Mouse (Mus musculus): Measurements from ENCODE around the gene Gm11985.

The Gm11985 gene

DNA sequence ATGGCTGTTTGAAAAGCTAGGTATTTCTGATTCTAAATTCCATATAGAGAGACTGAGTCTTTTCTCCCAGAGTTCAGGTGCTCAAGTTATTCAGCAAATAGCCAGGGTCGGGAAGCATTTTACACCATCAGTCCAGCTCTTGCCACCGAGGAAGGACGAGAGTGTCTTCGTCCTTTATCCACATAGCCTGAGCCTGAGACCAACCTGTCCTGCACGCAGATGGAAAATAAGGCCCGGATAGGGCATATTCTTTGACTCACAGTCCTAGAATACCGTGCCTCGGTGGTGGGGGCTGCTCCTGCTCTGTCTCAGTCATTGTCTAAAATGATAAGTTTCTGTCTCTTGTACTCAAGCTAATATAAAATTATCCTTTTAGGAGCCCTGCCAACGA, 12.0 kb upstream of the Gm11985 start:
- DNase-seq (ENCODE audit: low read depth, low spot score): no peak

DNA sequence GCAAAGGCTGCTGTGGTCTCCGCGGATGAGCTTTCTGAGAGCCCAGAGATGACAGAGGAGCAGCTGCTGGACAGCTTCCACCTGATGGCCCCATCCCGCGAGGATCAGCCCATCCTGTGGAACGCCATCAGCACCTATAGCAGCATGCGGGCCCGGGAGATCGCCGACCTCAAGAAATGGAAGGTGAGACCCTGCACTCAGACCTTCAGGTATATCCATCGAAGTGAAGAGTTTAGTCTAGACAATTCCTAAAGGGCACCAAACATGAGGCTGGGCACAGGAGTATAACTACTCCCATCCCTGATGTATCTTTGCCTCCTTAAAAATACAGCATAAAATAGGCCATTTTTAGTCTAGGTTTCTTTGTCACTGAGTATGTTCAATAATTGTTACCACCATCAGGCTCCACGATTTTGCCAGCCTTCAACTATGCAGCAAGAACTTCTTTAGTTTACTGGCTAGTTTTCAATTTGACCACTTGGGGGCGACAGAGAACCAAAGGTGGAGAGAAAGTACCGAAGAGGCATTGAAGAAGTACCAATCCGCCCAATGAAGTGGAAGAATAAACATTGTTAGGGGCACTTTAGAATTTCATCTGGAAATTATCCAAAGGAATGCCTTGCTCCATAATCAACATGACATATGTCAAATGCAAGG, 11.5 kb upstream of the Gm11985 start:
- peak; percentile 56 for DNase-seq (ENCODE audit: low read depth, low spot score)

DNA sequence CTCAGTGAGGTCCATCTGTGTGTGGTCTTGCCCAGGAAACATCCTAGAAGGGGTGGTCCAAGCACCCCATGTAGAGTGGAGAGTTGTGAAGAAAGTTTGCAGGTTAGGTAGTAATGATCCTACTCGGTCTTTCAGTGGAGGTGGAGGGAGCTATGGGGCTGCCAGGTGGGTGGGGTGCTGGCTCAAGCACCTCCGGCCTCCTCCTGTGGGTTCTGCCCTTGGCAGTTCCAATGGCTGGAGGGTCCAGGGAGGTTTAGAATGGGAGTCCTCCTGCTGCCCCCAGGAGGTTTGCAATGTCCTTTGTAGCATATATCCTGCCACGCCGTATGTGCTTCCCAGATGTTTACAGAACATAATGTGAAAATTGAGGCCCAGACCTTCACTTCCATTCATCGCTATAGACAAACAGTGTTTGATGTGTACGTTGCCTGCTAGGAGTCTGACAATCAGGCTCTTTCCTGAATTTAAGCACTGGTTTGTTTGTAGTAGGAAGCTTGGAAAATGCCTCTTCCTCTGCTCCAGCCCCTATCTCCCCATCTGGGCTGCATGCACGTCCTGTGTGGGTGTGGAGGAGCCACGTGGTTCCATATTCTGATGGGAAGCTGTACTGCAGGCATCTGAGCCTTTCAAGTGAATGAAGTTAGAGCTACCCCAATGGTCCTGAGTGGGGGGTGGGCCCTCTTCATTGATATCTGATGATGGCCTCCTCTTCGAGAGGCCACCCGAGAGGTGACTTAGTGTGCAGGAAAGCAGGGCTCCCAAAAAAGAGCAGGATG, 10.3 kb upstream of the Gm11985 start:
- no peak for DNase-seq (ENCODE audit: low read depth, low spot score)

DNA sequence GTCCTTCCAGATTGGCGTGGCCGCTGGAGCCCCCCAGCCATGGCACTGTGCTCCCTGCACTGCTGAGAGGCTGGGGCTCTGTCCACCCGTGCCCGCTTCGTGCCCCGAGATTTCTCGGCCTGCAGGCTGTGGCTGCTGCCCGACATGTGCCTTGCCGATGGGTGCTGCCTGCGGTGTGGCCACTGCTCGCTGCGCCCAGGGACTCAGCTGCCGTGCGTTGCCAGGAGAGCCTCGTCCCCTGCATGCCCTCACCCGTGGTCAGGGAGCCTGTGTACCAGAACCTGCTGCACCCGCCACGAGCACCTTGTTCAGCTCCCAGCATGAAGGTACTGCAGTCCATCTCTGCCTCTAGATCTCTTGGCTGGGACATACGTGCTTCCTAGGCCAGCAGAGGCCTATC, 9.6 kb upstream of the Gm11985 start:
- no peak for DNase-seq (ENCODE audit: low read depth, low spot score)

DNA sequence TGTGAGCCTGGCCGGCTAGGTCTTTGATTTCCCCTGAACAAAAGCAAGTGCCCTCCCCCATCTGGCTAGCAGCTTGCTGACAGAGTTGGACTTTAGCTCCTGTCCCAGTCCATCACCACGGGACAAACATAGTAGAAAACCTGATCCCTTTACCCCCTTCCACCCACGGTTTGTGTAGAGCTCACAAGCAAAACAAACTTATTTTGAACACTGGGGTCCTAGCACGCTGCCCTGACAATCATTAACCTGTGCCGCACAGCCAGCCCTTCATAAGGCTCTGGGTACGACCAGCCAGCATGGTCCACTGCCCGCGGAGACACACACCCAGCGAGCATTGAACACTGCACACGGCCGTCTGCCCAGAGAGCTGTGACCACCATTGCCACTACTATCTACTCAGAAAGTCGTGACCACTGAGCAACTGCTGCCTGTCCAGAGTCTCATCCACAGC, 9.1 kb upstream of the Gm11985 start, which contains the start of gene Igfbp1:
Igfbp1 (plus strand) TSS at position 292 of the 451 bp plus-strand sequence.
- DNase-seq (ENCODE audit: low read depth, low spot score): no peak

DNA sequence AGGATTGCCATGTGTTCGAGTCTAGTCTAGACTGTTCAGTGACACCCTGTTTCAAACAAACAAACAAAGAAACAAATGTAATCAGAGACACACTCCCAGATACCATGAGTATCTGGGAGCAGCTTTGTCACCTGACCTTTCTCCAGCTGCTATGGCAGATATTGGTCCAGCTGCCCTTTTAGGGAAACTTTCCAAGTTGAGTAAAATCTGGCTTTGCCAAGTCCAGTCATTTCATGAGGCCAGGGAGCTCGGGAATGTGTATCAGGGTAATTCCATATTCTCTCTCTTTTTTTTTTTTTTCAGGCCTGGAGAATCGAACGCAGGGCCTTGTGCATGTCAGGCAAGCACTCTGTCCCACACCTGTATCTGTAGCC, 6.9 kb upstream of the Gm11985 start:
- DNase-seq (ENCODE audit: low read depth, low spot score): no peak

DNA sequence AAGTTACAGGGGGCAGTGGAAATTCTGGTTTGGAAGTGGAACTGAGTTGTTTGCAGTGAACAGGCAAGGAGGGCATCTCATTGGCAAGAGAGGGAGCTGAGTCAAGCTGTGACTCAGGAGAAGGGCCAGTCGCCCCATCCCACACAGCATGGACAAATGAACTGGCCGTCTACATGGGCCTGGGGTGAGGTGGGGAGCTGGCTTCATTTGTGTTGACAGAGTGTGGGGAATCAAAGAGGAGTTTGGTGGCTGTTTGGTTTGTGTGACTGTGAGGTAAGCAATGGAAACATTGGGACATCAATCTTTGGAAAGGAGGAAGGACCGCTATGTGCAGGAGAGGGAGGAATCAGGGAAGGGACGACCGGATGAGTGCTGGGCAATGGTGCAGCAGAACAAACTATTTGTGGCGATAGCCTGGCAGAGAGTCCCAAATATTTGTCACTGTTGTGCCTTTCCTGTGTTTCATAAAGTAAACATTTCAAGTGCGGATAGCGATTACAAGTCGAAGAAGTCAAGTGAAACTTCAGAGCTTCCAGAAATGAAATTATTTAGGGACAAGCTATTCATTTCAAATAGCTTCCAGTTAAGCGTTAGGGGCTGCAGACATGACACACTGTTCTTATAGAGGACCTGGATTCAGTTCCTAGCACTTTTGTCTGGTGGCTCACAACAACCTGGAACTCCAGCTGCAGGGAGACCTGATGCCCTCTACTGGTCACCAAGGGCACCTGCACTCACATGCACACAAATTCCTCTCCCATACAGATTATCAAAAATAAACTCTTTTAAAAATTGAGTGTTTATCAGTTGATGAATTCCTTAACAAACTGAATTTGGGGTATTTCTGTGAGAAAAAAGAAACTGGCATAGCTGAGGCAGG, 6.3 kb upstream of the Gm11985 start:
- no peak for DNase-seq (ENCODE audit: low read depth, low spot score)

DNA sequence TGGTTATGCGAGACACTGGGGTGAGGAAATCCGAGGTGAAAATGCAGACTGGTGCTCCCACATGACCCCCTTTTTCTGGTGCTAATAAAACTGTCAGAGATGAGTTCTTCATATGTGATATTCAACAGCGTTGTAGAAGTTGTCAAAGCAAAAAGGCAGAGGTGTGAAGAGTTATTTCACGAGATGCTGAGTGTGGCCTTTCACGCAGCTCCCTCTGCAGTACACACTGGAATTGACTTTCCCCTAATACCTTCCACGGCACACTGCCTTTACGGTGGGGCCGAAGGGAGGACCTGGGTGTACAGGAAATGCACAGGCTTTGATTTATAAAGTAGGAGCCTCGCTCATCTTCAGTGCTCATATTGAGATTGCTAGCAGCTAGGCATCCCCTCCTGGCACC, 4.8 kb upstream of the Gm11985 start:
- DNase-seq (ENCODE audit: low read depth, low spot score): no peak

DNA sequence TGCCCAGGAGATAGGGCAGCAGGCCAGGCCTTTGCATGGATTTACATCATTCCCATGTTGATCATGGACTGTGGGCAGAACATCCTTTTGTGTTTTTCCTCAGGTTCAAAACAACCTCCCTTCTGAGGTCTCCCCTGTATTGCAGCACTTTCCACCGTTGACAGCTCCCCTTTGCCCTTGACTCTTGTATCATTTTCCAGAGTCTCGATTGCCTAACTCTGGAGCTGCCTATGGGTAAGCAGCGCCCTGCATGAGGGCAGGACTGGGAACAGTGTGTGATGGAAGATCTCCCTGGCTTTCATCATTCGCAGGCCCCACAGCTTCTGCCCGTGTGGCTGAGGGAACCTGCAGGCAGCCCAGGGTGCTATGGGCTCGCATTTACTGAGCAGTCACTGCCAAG, 4.3 kb upstream of the Gm11985 start:
- DNase-seq (ENCODE audit: low read depth, low spot score): no peak

DNA sequence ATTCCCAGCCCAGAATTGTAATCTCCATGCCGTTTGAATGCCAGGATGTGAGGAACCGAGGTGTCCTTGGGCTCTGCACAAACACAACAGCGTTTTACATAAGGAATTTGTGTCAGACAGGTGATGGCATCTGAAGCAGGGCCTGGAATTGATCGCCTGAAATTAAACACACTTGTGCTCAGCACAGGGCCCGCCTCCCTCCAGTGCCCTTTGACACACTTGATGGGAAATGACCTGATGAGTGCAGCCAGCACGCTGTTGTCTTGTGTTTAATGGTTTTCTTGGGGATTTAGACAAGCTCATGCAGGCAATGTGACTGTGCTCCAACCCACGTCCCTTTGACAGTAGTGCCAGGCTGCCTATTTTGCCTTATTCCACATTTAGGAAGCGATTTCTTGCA, 897 bp downstream of the Gm11985 start:
- DNase-seq (ENCODE audit: low read depth, low spot score): no peak

DNA sequence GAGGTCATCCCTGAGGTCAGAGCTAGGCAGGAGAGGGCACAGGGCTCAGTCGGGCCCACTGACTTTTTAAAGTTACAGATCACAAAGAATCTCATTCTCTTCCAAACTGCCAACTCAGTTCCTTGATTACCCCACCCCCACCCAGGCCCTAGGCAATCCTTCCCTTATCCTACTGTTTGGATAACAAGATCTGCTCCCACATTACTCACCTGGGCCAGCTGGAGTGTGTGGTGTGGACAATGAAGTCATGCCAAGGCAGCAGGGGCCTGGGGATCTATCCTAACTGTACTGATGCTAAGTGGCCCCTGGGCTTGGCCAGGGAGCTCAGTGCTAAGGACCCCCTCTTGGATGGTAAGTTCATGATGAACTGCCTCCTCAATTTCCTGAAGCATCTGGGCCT, 3.9 kb downstream of the Gm11985 start:
- no peak for DNase-seq (ENCODE audit: low read depth, low spot score)

DNA sequence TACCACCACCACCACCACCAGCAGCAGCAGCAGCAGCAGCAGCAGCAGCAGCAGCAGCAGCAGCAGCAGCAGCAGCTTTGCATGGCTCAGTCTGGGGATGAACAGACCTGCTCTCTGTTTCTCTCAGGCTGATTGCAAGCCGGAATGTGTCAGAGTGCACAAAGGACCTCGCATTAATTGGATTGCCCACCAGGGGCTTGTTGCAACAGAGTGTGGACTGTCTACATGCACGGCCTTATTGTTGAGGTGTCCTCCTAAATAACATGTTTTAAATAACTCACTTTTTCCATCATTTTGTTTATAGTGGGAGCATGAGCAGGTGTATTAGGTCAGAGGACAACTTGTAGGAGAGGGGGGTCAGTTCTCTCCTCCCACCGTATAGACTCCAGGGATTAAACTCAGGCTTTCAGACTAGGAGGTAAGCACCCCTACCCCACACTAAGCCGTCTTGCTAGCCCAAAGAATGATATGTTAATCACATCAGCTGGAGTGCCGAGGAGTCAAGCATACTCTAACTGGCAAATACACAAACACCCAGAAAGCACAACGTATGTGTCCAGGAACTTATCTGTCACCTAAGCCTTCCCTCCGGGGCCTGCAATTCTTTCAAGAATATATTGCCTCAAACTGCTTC, 5.8 kb downstream of the Gm11985 start:
- no peak for DNase-seq (ENCODE audit: low read depth, low spot score)

DNA sequence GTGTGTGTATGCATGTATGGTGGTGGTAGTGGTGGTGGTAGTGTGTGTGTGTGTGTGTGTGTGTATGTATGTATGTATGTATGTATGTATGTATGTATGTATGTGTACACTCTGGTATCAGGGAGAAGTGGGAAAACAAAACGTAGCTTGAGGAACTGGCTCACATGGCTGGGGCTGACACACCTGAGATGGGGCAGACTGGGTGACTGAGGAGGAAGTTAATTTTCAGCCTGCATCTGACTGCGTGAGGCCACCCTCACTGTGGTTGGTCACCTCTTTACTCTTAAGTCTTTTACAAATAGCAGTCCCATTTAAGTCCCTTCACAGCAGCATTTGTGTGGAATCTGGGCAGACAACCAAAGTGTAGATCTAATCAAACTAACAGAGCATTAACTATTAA, 9.1 kb downstream of the Gm11985 start:
- no peak for DNase-seq (ENCODE audit: low read depth, low spot score)

DNA sequence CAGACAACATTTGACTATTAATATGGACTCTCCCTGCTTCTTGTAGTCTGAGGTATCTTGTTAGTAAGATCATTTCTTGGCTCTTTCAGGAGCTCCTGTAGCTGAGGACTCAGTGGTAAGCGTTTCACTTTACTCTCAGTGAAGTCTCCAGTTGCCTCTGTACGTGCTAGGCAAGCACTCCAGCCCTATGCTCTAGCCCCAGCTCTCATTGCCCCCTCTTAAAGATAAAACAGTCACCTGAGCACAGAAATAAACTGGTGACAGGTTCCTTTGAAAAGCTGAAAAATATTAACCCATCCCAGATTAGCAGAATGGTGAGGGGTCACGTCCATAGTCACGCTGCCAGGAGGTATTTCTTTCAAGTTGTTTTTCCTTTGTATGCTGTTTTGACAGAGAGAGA, 9.6 kb downstream of the Gm11985 start:
- no peak for DNase-seq (ENCODE audit: low read depth, low spot score)

DNA sequence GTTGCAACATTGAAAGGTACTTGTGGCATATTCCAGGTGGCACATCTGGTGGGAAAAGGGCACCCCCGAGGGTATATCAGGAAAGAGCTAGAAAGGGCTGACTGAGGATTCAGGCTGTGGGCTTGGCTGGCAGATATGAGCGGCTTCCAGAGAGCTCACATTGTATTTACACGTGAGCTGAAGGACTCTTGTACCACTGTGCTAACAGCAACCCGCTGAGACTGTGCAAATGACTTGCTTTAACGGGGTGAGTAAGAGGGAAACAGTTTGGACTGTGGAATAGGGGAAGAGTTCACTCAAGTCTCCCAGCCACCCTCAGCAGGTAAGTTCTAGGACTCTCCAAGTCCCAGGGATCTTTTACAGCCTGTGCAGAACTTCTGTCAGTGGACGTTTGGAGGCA, 14.7 kb downstream of the Gm11985 start:
- DNase-seq (ENCODE audit: low read depth, low spot score): no peak

DNA sequence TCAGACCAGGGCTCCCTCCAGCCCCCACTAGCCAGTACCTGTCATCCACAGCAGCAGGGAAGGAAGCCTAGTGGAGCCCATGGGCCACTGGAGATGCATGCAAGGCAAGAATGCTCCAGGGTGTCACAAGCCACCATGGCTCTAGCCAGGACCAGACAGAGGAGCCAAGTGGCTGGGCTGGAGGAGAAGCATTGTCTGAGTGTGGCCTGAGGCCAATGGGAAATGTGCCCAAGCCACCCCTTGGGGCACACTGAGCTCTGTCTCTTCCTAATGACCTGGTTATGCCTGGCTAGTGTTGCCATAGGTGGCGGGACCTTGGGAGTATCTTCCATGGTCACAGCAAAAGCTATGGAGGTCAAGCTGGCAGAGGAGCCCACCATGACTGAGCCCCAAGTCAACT, 18.7 kb downstream of the Gm11985 start:
- DNase-seq (ENCODE audit: low read depth, low spot score): no peak

DNA sequence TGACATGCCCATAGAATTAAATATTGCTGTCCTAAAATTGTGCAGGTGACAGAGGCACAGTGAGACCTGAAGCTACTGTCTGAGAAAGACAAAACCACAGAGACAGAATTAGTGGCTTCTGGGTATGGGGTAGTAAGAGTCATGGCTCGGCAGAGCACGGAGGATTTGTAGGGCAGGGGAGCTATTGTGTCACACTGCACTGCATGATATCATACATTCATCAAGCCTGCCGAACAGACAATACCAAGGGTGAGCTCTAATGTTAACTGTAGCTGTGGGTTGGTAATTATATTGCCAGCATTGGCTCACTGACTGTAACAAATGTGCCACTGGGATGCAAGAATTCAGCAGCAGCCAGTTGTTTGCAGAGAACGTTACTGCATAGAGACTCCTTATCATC, 24.0 kb downstream of the Gm11985 start:
- no peak for DNase-seq (ENCODE audit: low read depth, low spot score)

DNA sequence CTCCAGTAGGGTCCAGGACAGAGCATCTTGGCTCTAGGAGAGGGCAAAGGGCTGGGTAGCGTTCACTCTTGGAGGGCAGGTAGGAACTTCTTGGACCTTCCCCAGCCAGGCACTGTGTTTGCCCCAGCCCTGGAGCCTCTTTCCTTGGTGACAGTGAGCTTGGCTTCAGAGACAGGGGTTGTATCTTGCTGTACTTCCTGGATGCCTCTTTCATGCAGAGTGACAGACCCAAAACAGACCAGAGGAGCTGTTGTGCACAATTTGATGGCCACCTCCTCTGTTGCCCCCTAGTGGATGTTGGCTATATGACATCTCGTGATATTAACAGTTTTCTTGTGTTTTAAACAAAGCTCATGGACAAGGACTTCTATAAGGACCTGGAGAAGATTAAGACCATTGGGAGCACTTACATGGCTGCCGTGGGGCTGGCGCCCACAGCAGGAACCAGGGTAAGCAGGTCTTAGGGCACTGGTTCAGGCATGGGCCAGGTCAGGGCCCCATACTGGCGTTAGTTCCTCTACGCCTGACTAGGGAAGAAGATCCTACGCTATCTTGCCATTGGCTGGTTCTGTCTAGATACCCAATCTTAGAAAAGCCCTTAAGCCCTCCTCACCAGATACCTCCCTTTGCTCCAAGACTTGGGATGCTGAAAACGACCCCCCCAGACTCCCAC, 26.7 kb downstream of the Gm11985 start:
- DNase-seq (ENCODE audit: low read depth, low spot score): peak; percentile 75

DNA sequence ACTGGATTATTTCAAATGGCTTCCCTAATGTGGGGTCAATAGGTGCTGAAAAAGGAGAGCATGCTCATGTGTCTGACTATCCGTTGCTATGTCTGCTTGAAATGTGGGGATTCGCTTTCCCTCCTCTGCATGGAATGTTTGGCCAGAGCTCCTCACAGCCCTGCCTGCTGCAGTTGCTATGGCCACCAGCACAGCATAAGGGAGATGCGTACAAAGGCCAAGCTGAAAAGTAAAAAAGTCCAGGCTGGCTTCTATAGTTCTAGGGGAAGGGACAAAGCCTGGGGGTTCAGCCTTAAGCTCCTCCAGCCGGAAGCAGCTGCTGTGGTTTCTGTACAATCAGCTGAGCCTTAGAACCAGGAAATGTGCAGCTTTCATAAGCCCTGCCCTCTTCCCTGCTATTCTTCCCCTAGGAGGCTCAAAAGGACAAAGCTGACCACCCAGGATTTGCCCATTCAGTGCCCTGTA, 27.7 kb downstream of the Gm11985 start:
- DNase-seq (ENCODE audit: low read depth, low spot score): peak; percentile 11

DNA sequence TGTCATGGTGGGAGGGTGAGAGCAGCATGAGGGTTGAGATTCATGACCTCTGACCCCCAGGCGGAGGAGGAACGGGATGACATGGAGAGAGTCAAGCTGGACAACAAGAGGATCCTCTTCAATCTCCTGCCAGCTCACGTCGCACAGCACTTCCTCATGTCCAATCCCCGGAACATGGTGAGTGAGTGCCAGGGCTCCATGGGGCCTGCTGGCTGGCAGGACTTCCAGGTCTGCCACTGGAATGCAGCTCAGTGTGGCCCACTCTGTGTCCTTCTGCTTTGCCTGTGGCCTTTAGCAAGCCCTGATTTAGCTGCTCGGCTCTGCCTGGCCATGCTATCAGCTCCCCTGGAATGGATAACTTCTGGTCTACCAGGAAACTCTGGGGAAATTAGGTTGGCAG, 28.2 kb downstream of the Gm11985 start:
- DNase-seq (ENCODE audit: low read depth, low spot score): no peak

DNA sequence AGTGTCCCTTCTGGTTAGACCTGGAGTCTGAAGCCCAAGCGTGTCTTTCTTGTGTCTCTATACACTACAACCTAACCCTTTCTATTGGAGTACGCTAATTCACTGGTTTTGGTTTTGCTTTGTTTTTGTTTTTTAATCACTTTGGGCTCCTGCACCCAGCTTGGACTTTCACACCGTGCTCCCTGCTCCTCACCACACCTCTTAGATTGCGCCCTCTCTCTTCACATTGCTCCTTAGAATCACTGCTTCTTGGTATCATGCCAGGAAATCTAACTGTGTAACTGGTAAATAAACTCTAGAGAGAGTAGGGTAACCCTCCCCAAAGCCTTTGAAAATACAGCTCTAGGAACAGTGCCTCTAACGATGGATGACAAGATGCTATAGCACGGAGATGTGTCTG, 30.2 kb downstream of the Gm11985 start:
- DNase-seq (ENCODE audit: low read depth, low spot score): no peak
